Mouse (Mus musculus) T-cell, adult 2 months (primary cell): ENCODE results near the gene Gprin1.

Experiments used
- DNase-seq: peaks from one replicate; pipeline ENCODE4 v3.0.0; 2022; ENCODE audit warnings: low spot score

Gene Gprin1

GRCm38 (mm10) chr13:54760164-54760795 is 10.6 kb upstream of the Gprin1 start:
- DNase-seq: no peak

- no peak for DNase-seq
Observed at GRCm38 (mm10) chr13:54759496-54759895, 9.8 kb upstream of the Gprin1 start.

GRCm38 (mm10) chr13:54758756-54759470 is 9.2 kb upstream of the Gprin1 start:
- DNase-seq: no peak

- DNase-seq: peak; percentile 43
Observed at GRCm38 (mm10) chr13:54758045-54758755, 8.5 kb upstream of the Gprin1 start.

GRCm38 (mm10) chr13:54757093-54757830 is 7.6 kb upstream of the Gprin1 start:
- DNase-seq: no peak

GRCm38 (mm10) chr13:54756156-54756712 is 6.6 kb upstream of the Gprin1 start:
- DNase-seq: no peak

- no peak for DNase-seq
Observed at GRCm38 (mm10) chr13:54755201-54755830, 5.6 kb upstream of the Gprin1 start.

- no peak for DNase-seq
Observed at GRCm38 (mm10) chr13:54754169-54755080, 4.8 kb upstream of the Gprin1 start.

GRCm38 (mm10) chr13:54753733-54754132 is 4.1 kb upstream of the Gprin1 start:
- no peak for DNase-seq

- DNase-seq: no peak
Observed at GRCm38 (mm10) chr13:54752656-54753055, 3.0 kb upstream of the Gprin1 start.

- no peak for DNase-seq
Observed at GRCm38 (mm10) chr13:54750699-54751098, 1.0 kb upstream of the Gprin1 start.

- no peak for DNase-seq
Observed at GRCm38 (mm10) chr13:54749061-54749863, 412 bp downstream of the Gprin1 start.

GRCm38 (mm10) chr13:54748721-54749060 is 983 bp downstream of the Gprin1 start:
- DNase-seq: no peak

- no peak for DNase-seq
Observed at GRCm38 (mm10) chr13:54748190-54748589, 1.5 kb downstream of the Gprin1 start.

GRCm38 (mm10) chr13:54746896-54747295 is 2.8 kb downstream of the Gprin1 start:
- no peak for DNase-seq

GRCm38 (mm10) chr13:54746110-54746509 is 3.6 kb downstream of the Gprin1 start:
- DNase-seq: no peak

- DNase-seq: no peak
Observed at GRCm38 (mm10) chr13:54738213-54738601, 11.5 kb downstream of the Gprin1 start.

- DNase-seq: no peak
Observed at GRCm38 (mm10) chr13:54737488-54738212, 12.0 kb downstream of the Gprin1 start.

- no peak for DNase-seq
Observed at GRCm38 (mm10) chr13:54736931-54737330, 12.7 kb downstream of the Gprin1 start.
